Mouse (Mus musculus) retina, embryonic 14.5 days (tissue): ENCODE results near the gene Hmgxb4.
"Not testable (repeated sequence)": the region's sequence is repeated elsewhere in the genome, so short reads cannot be mapped to it uniquely, and the experiment has no call there.

Experiments used
- DNase-seq: peaks from one replicate; pipeline ENCODE4 v3.0.0-alpha.2; 2015; ENCODE audit warnings: low spot score

Hmgxb4 gene

DNA sequence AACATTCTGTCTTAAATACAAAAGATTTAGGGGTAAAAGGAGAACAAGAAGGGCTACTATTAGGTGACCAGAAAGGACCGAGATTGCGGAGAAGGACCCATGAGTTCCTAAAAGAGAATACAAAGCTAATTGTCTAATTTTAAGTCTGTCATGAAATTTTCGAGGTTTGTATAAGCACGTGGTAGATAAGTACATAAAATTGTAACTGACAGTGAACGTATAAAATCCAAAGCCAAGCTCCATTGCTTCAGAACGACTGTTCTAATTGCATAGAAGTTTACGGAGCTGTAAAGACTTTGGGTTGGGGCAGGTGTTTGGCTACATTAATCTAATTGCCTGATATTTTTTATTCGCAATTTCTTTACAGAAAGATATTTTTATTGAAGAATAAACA lies at the start of gene Hmgxb4:
Hmgxb4 (plus strand) TSS at position 276 of the 394 bp plus-strand sequence.
- DNase-seq: no peak

DNA sequence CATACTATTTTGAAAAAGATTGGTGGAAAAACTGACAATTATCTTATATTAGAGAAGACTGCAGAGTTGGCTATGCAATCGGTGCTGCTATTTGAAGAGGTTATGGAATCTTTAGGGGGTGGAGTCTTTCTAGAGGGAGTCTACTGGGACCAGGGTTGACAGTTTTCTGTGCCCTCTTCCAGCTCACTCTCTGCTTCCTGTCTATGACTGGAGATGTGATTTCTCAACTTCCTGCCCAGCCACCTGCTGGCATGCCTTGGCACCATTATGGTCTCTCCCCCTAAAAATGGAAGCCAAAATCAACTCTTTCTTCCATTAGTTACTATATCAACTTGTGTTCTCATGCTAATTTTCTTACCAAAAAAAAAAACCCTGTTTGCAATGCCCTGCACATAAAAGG lies 43.7 kb upstream of the Hmgxb4 start:
- DNase-seq: no peak

DNA sequence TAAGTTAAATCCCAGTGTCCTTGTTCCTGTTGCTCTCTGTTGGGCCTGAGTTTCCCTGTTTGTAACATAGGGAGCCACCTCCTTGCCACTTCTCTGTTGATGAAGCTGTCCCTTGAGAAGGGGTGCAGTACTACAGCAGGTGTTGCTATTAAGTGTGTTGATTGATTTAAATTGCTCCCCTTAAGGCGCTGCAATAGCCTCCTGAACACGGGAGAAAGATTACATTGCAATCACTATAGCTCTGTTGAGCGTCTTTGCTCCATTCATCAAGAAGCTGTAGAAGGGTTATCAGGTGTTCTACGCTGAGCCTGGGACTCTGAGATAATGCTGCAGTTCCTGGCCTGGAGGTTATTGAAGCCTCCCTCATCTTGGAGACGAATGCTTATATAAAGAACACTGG lies 29.2 kb upstream of the Hmgxb4 start:
- no peak for DNase-seq

DNA sequence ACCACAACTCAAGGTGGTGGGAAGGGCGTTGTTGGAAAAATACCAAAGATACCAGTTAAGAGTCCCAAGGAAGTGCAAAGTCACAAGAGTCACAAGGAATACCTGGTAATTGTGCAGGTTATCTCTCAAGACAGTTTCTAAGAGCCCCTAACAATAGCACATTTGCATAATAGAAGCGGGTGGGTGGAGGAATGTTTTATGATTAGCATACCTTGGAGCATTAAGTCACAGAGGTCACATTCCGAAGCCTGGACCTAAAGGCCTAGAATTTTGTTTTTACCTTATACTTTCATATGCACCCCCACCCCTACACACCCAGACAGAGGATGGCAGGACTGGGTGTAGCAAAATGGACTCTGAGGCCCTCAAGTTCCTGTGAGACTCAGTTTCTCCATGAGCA lies 22.9 kb upstream of the Hmgxb4 start:
- DNase-seq: not testable (repeated sequence)

GRCm38 (mm10) chr8:74971636-74972035 lies 21.5 kb upstream of the Hmgxb4 start:
- no peak for DNase-seq

- no peak for DNase-seq
Observed at GRCm38 (mm10) chr8:74972322-74972883, 20.8 kb upstream of the Hmgxb4 start.

DNA sequence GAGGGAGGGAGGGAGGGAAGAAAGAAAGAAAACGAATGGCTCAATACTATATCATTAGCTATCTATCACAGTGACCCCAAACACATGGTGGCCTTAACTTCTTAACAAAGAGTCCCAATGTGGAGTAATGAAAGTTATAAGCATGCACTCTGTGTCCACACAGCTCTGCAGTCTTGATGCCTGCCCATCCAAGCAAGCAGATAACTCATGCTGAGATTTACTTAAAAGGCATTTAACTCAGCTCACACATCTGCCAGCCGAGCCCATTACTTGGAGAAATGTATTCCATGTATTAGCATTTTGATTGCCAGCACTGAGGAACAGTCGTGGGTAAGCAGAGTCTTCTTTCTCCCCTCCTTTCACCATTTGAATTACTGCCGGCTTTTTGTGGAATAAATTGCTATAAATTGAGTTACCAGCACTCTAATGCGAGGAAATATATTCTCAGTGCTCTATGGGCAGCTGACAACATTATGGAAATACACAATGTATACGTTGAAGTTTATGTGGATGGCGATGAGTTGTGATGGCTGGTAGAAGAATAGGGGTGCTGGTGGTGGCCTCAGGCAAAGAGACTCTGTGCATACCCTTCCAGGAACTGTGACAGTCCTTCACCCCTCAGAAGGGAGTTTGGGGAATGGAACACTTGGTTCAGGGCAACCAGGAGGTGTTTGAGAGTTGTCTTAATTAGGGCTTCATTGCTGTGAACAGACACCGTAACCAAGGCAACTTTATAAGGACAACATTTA lies 19.9 kb upstream of the Hmgxb4 start:
- no peak for DNase-seq

GRCm38 (mm10) chr8:74973904-74974303 lies 19.3 kb upstream of the Hmgxb4 start:
- no peak for DNase-seq

DNA sequence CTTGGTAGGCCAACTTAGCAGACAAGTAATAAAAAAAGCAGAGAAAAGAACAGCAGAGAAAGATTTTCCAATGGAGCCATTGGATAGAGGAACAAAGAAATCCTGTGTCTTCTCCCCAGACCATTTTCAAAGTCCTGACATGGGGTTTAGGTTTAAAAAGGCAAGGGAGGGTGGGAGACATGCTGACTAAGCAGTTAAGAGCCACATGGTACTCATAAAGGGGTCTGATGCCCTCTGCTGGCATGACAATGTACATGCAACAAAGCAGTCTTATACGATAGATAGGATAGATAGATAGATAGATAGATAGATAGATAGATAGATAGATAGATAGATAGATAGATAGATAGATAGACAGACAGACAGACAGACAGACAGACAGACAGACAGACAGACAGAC lies 15.7 kb upstream of the Hmgxb4 start:
- peak; percentile 67 for DNase-seq

GRCm38 (mm10) chr8:74980060-74980710 lies 13.0 kb upstream of the Hmgxb4 start:
- no peak for DNase-seq

GRCm38 (mm10) chr8:74980711-74981062 lies 12.5 kb upstream of the Hmgxb4 start:
- DNase-seq: peak; percentile 81

GRCm38 (mm10) chr8:74981809-74982208 lies 11.3 kb upstream of the Hmgxb4 start:
- no peak for DNase-seq

DNA sequence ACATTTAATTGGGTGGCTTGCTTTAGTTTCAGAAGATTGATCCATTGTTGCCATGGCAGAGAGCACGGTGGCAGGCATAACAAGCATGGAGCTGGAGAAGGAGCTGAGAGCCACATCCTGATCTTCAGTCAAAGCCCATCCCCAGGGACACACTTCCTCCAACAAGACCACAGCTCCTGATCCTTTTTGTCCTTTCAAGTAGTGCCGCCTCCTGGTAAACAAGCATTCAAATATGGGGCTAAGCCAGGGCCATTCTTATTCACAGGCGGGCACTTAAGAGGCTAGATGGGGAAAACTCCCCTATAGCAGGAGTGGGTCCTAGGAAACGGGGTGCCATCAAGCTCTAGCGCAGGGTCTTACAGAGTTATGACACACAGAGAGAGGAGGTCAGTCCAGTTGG lies 5.7 kb upstream of the Hmgxb4 start:
- no peak for DNase-seq

DNA sequence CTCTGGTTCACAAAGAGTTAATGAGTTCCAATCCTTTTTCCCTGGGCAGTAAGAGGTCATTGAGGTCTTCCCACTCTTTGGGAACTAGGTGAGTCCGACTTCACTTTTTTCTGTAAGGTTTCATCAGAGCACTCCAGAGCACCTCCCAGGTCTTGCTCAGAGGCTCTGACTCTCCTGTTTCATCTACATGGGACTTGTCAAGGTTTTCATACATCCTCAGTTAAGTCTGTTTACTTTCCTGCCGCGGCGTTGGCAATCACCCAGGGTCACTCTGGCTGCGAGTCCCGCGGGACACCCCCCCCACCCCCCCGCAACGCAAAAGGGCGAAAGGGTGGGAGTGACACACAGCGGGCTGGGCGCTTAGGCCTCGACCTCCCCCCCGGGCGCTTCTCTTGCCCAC lies 3.1 kb upstream of the Hmgxb4 start:
- DNase-seq: no peak

GRCm38 (mm10) chr8:74993475-74994451 lies 607 bp downstream of the Hmgxb4 start:
- DNase-seq: peak; percentile 94

- peak; percentile 39 for DNase-seq
Observed at GRCm38 (mm10) chr8:74994540-74994939, 1.4 kb downstream of the Hmgxb4 start.

GRCm38 (mm10) chr8:75000431-75000830 lies 7.3 kb downstream of the Hmgxb4 start:
- DNase-seq: no peak

GRCm38 (mm10) chr8:75008826-75009225 lies 15.7 kb downstream of the Hmgxb4 start:
- no peak for DNase-seq

- DNase-seq: no peak
Observed at GRCm38 (mm10) chr8:75013557-75013956, 20.4 kb downstream of the Hmgxb4 start.

DNA sequence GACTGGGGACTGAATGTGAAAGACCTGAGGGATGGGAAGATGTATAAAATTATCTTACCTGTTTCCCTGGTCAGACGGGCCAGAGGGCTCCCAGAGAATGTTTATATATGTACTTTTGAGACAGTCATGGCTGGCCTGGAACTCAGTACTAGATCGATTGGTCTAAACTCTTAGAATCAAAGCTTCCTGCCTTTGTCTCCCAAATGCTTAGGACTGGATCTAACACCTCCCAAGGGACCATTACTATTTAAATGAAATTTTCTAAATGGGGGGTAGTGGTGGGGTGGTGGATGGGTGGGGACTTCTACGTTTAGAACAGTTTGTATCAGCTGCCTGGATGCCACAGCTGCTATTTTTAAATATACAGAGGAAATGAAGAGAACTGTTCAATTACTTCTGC lies 20.8 kb downstream of the Hmgxb4 start:
- no peak for DNase-seq

GRCm38 (mm10) chr8:75015981-75016380 lies 22.8 kb downstream of the Hmgxb4 start:
- DNase-seq: no peak

GRCm38 (mm10) chr8:75016422-75016821 lies 23.3 kb downstream of the Hmgxb4 start:
- no peak for DNase-seq
